Mouse (Mus musculus): ENCODE data around the gene Necab2. TPM values are rescaled to one million over a fixed set of nuclear protein-coding genes. Genes with fewer than 3 reads are reported as not detected.

Necab2 gene
- polyA plus RNA-seq, 1 experiment from 2014 or later: 1.2 TPM

DNA sequence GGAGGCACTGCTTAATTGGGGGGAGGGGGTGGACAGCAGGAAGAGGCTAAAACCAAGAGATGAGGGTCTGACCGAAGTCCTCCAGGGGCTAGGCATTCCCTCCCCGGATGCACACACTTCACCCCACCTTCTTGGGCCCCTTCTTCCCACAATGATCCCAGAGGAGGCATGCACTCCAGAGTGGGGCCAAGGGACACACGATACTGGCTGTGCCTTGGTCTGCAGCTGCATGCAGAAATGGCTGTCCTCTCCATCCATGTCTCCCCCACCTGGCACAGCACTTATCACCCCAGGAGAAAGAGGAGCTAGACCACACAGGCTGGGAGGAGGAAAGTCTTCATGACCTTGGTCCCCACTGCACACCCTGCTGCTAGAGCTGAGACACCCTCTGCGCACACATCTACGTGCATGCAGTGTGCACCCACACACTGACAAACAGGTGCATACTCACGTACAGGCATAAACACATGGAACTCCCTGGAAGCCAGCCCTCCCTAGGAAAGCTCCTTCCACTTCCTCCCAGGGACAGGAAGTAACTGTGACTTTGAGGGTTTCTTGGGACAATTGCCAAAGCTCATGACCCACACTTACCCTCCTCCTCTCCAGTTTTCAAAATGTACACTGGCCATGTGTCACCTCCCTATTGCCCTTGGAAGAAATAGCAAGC lies 20.3 kb upstream of the Necab2 start:
- Histone ChIP-seq H3K9ac (replicated peaks; ENCODE audit: low read depth) (no peak overlapping the region), H3K4me3 (ENCODE audit: low read depth, low read length) (no peak overlapping the region), H3K27ac (ENCODE audit: low read length) (peak overlapping the region; percentile 85), H3K4me1 (ENCODE audit: insufficient read depth, low read depth, low read length) (peaks cover 27% of the 10 kb centered on the region; the same call in 1 of the 2 replicates), H3K36me3 (ENCODE audit: insufficient read depth, low read length) (no peaks in the 10 kb centered on the region), H3K4me2 (replicated peaks; ENCODE audit: low read depth, low read length) (no peak overlapping the region), H3K9me3 (ENCODE audit: low read length) (no peaks in the 10 kb centered on the region), H3K27me3 (replicated peaks; ENCODE audit: insufficient read depth, low read length) (no peaks in the 10 kb centered on the region)
- ATAC-seq (peak; percentile 2; the same call in 1 of the 2 replicates), DNase-seq (ENCODE audit: low spot score) (peak; percentile 62)
- WGBS: 54% methylated on average over 6 of the region's 6 CpGs
- no peak for TF ChIP-seq EP300 (IDR thresholded peaks at IDR 0.05)
- no peak for TF ChIP-seq CTCF (IDR thresholded peaks at IDR 0.05)

DNA sequence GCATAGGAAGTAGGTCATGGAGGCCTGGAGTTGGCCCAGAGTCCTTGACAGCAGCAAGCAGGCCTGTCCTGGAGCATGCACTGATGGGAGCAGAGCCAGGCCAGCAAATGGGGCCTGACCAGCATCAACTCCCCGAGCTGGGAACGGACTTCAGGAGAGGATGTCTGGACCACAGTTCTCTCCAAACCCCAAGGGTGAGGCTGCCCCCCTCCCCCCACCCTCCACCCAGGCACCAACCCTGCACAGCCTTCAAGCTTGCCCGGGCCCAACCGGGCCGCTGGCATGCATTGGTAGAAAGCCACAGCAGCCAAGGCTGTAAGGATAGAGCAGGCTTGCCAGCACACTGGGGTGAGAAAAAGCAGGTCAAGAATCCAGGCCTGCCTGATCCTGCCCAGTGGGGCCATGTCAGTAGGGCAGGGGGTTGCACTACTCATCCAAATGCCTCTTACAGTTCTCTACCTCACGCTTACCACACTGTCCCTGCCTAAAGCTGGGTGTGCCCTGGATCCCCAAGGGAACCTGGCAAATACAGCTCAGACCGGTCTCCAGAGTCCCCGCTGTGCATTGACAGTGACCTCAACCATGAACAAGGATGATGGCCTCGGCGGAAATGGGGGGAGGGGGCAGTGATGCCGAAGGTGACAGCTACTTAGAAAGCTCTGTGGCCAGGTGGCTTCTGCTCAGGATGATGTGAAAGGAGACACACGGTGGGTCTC lies 18.7 kb upstream of the Necab2 start:
- Histone ChIP-seq H3K9me3 (ENCODE audit: low read length) (no peaks in the 10 kb centered on the region), H3K4me3 (ENCODE audit: low read depth, low read length) (no peak overlapping the region), H3K27ac (ENCODE audit: low read length) (no peak overlapping the region), H3K36me3 (ENCODE audit: insufficient read depth, low read length) (no peaks in the 10 kb centered on the region), H3K4me2 (replicated peaks; ENCODE audit: low read depth, low read length) (no peak overlapping the region), H3K27me3 (replicated peaks; ENCODE audit: insufficient read depth, low read length) (no peaks in the 10 kb centered on the region), H3K4me1 (ENCODE audit: insufficient read depth, low read depth, low read length) (peaks cover 21% of the 10 kb centered on the region; the same call in 1 of the 2 replicates), H3K9ac (replicated peaks; ENCODE audit: low read depth) (no peak overlapping the region)
- 74% methylated on average over 10 of the region's 12 CpGs for WGBS
- DNase-seq (ENCODE audit: low spot score) (no peak), ATAC-seq (no peak)
- no peak for TF ChIP-seq CTCF (IDR thresholded peaks at IDR 0.05)
- TF ChIP-seq EP300 (IDR thresholded peaks at IDR 0.05): no peak

DNA sequence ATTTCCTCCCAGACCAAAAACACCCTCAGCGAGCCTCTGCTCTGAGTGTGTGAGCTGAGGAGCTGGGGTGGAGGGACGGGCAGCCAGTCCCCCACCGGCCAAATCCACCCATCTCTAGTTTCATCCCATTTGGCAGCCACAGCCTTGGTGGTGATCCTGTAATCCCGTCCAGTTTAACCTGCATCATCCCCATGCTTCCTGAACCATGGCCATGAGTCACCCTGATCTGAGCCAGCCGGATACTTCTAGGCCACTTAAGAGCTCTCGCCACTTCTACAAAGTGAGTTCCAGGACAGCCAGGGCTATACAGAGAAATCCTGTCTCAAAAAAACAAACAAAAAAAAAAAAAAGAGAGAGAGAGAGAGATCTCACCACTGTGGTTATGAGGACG lies 18.2 kb upstream of the Necab2 start:
- ATAC-seq (peak; percentile 46), DNase-seq (ENCODE audit: low spot score) (peak; percentile 52)
- Histone ChIP-seq H3K4me2 (replicated peaks; ENCODE audit: low read depth, low read length) (no peak overlapping the region), H3K27me3 (replicated peaks; ENCODE audit: insufficient read depth, low read length) (no peaks in the 10 kb centered on the region), H3K4me3 (ENCODE audit: low read depth, low read length) (no peak overlapping the region), H3K4me1 (ENCODE audit: insufficient read depth, low read depth, low read length) (peaks cover 21% of the 10 kb centered on the region; the same call in 1 of the 2 replicates), H3K9me3 (ENCODE audit: low read length) (no peaks in the 10 kb centered on the region), H3K9ac (replicated peaks; ENCODE audit: low read depth) (no peak overlapping the region), H3K36me3 (ENCODE audit: insufficient read depth, low read length) (no peaks in the 10 kb centered on the region), H3K27ac (ENCODE audit: low read length) (no peak overlapping the region)
- TF ChIP-seq EP300 (IDR thresholded peaks at IDR 0.05) (no peak), CTCF (IDR thresholded peaks at IDR 0.05) (no peak)
- WGBS: 46% methylated on average over 7 of the region's 7 CpGs

DNA sequence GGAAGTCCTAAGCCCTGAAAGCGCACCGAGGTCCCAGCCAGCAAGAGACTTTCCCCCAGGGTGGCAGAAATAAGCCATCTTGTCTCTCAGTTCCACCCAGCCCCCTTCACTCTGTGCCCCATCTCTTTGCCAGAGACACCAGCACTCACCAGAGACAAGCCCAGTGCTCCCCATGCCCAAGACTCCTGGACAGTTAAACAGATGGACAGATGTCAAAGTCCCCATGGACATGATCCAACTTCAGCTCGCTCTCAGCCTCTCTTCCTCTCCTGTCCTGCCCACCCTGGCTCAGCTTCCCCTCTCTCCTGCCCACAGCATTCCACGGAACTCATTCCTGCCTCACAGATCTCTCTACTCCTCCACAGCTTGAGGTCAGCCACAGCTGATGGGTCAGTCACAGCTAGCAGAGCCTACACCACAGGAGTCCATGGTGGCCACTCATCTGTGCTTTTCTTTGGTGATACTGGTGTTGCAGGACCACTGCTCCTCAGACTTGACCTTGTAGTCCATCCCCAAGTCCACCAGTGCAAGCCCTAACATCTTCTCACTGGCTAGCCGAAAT lies 17.7 kb upstream of the Necab2 start:
- no peaks in the 10 kb centered on the region for H3K27me3 ChIP-seq (replicated peaks; ENCODE audit: insufficient read depth, low read length)
- no peak overlapping the region for H3K4me3 ChIP-seq (ENCODE audit: low read depth, low read length)
- DNase-seq (ENCODE audit: low spot score): no peak
- no peak overlapping the region for H3K9ac ChIP-seq (replicated peaks; ENCODE audit: low read depth)
- ATAC-seq: no peak
- H3K36me3 ChIP-seq (ENCODE audit: insufficient read depth, low read length): no peaks in the 10 kb centered on the region
- peaks cover 18% of the 10 kb centered on the region; the same call in 1 of the 2 replicates for H3K4me1 ChIP-seq (ENCODE audit: insufficient read depth, low read depth, low read length)
- H3K4me2 ChIP-seq (replicated peaks; ENCODE audit: low read depth, low read length): no peak overlapping the region
- no peaks in the 10 kb centered on the region for H3K9me3 ChIP-seq (ENCODE audit: low read length)
- 49% methylated on average over 5 of the region's 5 CpGs for WGBS
- no peak overlapping the region for H3K27ac ChIP-seq (ENCODE audit: low read length)
- TF ChIP-seq EP300 (IDR thresholded peaks at IDR 0.05) (no peak), CTCF (IDR thresholded peaks at IDR 0.05) (no peak)

DNA sequence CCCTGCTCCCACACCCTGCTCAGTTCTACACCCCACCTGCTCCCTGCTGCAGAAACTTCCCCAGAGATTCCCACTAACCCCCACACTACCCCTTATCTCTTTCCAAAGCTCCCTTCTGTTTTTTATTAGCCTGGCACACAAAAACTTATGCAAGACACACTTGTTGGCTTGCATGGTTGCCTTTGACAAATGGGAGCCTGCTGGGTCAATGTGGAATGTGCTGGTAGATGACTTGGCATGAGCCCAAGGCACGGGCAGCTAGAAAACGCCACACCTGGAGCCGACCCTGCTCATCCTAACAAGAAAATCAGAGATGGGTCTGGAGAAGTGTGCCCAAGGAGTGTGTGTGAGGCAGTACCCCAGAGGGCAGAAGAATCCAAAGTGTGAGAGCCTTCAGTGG lies 17.0 kb upstream of the Necab2 start:
- Histone ChIP-seq H3K4me3 (ENCODE audit: low read depth, low read length) (no peak overlapping the region), H3K4me2 (replicated peaks; ENCODE audit: low read depth, low read length) (no peak overlapping the region), H3K27me3 (replicated peaks; ENCODE audit: insufficient read depth, low read length) (no peaks in the 10 kb centered on the region), H3K9ac (replicated peaks; ENCODE audit: low read depth) (no peak overlapping the region), H3K9me3 (ENCODE audit: low read length) (no peaks in the 10 kb centered on the region), H3K27ac (ENCODE audit: low read length) (no peak overlapping the region), H3K4me1 (ENCODE audit: insufficient read depth, low read depth, low read length) (peaks cover 14% of the 10 kb centered on the region; the same call in 1 of the 2 replicates), H3K36me3 (ENCODE audit: insufficient read depth, low read length) (no peaks in the 10 kb centered on the region)
- WGBS: 48% methylated on average over 3 of the region's 3 CpGs
- ATAC-seq: no peak
- TF ChIP-seq CTCF (IDR thresholded peaks at IDR 0.05) (no peak), EP300 (IDR thresholded peaks at IDR 0.05) (no peak)
- DNase-seq (ENCODE audit: low spot score): no peak

DNA sequence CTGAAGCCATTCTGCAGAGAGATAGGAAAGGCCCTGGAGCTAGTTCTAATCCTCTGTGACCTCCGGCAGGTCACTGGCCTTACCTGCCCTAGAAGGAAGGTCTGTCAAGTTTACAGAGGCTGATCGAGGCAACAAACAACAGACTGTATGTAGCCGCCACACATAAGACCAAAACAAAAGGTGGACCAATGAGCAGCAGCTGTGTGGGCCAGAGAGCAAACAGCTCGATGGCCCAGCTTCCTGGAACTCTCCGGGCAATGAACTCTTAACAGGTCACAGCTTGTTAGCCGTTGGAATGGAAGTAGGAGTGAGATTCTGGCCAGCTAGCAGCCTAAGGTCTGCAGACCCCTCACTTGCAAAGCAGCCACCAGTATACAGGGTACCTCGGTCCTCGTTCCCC lies 16.3 kb upstream of the Necab2 start:
- no peaks in the 10 kb centered on the region for H3K27me3 ChIP-seq (replicated peaks; ENCODE audit: insufficient read depth, low read length)
- no peaks in the 10 kb centered on the region for H3K36me3 ChIP-seq (ENCODE audit: insufficient read depth, low read length)
- 61% methylated on average over 8 of the region's 8 CpGs for WGBS
- no peak overlapping the region for H3K4me2 ChIP-seq (replicated peaks; ENCODE audit: low read depth, low read length)
- no peak for ATAC-seq
- H3K9me3 ChIP-seq (ENCODE audit: low read length): no peaks in the 10 kb centered on the region
- no peak for DNase-seq (ENCODE audit: low spot score)
- H3K9ac ChIP-seq (replicated peaks; ENCODE audit: low read depth): no peak overlapping the region
- peaks cover 13% of the 10 kb centered on the region; the same call in 1 of the 2 replicates for H3K4me1 ChIP-seq (ENCODE audit: insufficient read depth, low read depth, low read length)
- no peak overlapping the region for H3K4me3 ChIP-seq (ENCODE audit: low read depth, low read length)
- no peak for TF ChIP-seq CTCF (IDR thresholded peaks at IDR 0.05)
- no peak for TF ChIP-seq EP300 (IDR thresholded peaks at IDR 0.05)
- H3K27ac ChIP-seq (ENCODE audit: low read length): no peak overlapping the region
